Mouse (Mus musculus) retina, adult 2 months (tissue): ENCODE data around the gene Sox6.

Source experiments
- DNase-seq: peaks from one replicate; pipeline ENCODE4 v3.0.0-alpha.2; 2012; ENCODE audit warnings: low read depth, low spot score

The Sox6 gene

DNA sequence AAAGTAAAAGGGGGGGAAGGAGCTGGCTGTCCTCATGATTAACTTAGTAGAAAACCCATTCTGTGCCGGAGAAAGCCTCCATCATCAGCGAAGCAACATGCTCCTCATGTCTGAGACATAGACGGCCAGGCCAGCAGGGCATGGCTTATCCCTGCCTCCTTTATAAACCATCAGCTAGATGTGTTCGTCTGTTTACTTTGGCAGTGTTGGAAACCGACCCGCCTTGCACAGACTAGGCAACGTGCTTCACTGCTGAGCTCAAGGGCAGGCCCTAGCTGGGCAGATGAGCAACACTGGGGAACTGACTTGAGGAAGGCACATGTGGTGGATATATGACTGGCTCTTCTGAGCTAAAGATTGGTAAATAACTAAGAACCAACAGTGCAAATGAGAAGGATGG is 538.4 kb downstream of the Sox6 start:
- no peak for DNase-seq

DNA sequence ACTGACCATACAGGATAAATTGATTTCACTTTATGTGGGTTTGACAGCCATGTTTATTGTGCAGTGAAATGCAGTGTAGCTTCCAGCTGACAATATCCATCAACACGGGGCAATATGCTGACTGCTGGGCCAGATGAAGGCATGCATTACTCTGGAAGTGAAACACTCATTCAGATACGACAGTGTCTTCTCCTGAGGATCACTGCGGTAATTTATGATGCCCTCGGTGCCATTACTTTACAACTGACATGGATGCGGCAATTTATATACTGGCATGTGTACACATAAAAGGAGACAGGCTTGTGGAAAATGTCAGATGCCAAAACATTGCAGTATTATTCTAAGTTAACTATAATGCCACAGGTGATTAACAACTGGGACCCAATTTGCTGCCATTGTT is 546.9 kb downstream of the Sox6 start:
- DNase-seq = no peak

GRCm38 (mm10) chr7:115489608-115490007 is 549.0 kb downstream of the Sox6 start:
- DNase-seq = no peak

- DNase-seq = no peak
Measured at GRCm38 (mm10) chr7:115486431-115486830, 552.2 kb downstream of the Sox6 start.

DNA sequence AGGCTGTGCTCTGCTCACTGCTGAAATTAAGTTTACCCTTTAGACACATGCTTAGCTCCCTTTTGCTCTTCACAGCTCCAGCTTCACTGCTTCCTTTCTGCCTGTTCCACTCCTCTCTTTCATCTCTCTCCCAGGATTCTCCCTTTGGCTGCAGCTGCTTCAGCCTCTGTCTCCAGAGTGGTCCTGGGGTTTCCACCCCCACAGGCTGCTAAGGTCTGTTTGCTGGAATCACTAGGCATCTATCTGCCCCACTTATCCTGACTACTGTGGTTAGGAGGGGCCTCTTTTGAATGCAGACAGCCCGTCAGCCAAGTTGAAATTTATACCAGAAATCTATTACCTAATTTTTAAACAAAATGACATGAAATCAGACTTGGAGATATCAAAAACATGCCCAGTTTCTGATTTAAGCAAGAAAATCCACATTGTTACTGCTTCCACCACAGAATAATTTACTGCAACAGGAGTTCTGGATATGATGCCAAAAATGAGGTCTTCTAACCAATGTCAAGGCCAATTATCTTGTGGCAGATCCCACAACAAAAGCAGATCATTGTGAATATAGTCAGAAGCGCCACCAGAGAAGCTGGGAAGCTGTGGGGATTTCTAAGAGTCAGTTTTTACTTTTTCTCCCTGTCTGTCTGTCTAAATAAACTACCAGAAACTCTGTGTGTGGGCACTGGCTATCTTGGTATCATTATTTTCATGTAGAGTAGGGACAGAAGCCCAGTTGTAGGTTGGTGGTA is 552.8 kb downstream of the Sox6 start:
- DNase-seq = no peak

GRCm38 (mm10) chr7:115477763-115478162 is 560.8 kb downstream of the Sox6 start:
- DNase-seq = no peak

GRCm38 (mm10) chr7:115476881-115477665 is 561.5 kb downstream of the Sox6 start:
- no peak for DNase-seq

DNA sequence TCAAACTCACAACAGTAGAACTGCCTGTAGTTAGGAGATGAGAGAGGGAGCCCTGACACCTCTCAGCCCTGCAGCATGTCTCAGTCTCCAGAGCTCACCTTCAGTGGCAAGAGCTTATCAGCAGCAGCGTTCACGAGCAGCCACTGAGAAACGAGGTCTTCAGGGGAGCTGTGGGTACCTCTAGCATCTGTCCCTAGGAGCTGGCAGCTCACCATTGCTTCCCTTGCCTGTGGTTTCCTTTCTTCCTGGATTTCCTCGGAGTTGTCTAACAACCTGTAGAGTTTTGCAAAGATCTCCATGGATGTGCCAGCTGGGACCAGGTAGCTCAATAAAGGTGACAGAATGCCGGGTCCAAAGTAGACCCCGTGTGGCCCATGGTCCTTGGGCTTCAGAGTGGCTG is 563.4 kb downstream of the Sox6 start:
- no peak for DNase-seq

DNA sequence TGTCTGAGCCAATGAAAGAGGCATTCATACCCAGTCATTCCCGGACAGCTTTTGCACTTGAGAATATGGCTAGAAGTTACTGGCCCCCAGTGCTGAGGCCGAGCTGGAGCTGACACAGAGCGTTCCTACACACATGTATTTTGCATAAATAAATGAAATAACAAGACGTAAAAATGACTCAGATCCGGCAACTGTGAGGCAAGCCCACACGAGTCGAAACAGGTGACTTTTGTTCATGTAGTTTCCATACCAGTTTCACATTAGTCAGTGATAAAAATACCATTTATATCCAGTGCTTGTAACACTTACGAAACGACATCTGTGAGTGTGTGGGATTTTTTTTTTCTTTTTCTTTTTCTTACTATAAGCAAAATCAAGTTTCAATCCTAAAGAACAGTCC is 564.5 kb downstream of the Sox6 start:
- DNase-seq = no peak

- no peak for DNase-seq
Measured at GRCm38 (mm10) chr7:115472850-115473249, 565.7 kb downstream of the Sox6 start.

- DNase-seq = no peak
Measured at GRCm38 (mm10) chr7:115471521-115471920, 567.1 kb downstream of the Sox6 start.

- DNase-seq = no peak
Measured at GRCm38 (mm10) chr7:115466811-115467210, 571.8 kb downstream of the Sox6 start.

- no peak for DNase-seq
Measured at GRCm38 (mm10) chr7:115463367-115463766, 575.2 kb downstream of the Sox6 start.

DNA sequence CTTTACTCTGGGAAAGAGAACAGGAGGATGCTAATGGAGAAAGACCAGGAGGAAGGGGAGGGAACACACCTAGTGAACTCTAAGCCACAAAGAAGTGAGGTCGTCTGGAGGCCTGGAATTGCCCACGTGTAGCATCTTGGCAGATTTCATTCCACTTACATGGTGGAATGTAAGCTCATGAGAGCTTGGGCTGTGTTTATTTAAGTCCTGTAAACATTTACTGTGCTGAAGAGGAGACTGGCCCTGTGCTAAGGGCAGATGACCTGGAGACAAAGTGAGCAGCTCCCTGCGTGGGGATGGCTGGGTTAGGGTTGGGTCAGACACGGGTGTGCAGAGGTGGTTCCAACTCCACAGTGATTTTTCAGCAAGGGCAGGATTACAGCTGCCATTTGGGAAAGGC is 576.3 kb downstream of the Sox6 start:
- no peak for DNase-seq

DNA sequence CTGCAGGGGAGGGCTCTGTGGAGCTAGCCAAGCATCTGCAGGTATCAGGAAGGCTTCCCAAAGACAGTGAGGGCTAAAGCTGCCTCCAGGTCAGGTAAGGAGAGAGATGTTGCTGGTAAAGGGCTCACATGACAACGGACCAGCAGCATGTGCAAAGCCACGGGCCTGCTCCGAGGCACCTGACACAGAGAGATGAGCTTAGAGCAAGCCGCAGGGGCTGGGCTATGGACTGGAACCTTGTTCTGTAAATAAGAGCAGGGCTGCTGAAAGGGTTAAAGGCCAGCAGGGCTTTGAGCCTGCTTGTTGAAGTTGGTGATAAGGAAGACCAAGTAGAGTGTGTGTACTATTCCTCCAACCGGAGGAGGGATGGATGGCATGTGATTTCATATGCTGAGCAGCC is 583.6 kb downstream of the Sox6 start:
- no peak for DNase-seq

- no peak for DNase-seq
Measured at GRCm38 (mm10) chr7:115453713-115454073, 584.9 kb downstream of the Sox6 start.

DNA sequence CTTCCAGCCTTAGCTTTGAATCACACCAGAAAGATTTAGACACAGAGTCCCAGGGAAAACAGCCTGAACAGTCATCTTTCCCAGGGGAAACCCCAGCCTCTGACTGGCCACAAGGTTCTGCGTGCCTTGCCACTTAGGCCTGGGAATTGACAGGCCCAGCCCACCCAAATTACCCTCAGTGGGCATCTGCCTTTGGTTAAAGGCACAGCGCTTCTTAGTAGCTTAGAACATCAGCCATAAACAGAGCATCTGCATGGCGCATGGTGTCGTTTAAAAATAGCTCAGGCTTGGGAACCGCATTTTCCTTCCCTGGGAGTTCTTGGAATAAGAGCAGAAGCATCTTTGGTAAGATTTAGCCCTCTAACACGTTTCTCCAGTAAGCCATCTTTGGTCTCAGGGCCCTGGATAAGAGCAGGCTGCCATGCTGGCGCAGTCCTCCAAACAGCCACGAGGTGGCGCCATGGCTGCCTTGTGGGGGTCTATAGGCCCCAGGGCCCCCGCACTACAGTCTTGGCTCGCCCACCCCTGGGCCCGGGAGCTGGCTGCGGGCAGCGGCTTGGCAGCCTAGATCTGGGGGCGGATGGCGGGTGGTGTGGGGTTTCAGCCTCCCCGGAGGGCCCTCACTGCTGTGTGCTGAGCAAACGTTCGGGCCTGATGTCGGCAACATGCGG is 585.4 kb downstream of the Sox6 start:
- DNase-seq = no peak

GRCm38 (mm10) chr7:115450431-115451195 is 588.0 kb downstream of the Sox6 start:
- DNase-seq = no peak

- no peak for DNase-seq
Measured at GRCm38 (mm10) chr7:115448403-115449025, 590.1 kb downstream of the Sox6 start.

GRCm38 (mm10) chr7:115447091-115447490 is 591.5 kb downstream of the Sox6 start:
- no peak for DNase-seq

GRCm38 (mm10) chr7:115446481-115447016 is 592.0 kb downstream of the Sox6 start:
- DNase-seq = no peak
